Mouse (Mus musculus): ENCODE results near the gene Nyap1.

The Nyap1 gene

DNA sequence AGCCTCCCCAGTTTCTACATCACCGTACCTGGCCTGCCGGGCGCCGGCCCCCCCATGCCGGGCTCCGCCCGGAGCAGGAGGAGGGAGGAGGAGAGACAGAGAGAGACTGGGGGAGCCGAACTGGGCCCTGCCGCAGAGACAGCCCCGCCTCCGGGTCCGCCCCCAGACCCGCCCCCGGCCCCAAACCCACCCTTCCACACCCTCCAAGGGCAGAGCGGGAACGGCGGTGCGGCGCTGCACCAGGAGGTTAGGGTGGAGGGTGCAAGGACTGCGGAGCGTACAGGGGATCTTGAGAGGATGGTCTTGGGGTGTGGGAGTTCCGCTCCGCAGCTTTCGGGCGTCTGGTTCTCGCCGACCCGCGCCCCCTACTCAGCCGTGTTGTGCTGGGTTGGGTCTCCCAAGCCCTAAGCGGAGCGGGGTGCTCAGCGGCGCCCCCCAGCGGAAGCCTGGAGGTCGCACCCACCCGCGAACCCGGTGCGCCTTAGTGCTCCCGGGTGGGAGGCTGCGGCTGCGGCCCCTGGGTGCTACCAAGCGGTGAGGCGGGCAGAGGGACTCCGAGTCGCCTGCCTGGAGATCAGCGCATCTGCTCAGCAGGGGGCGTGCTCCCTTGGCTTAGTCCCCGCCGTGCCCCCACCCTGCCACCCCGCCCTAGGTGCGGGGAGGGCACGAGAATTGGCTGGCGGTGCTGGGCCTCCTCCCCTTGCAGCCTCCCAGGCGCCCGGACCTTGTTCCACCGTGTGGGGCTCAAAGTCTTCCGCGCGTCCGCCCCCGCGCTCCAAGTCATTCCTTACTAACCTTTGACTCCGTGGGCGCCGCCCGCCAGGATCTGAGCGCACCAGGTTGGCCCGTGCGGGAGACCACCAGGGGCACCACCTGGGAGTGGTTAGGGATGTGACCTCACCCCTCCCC is at the start of gene Nyap1:
TSS of gene Nyap1 (minus strand) at position 585 of the 909 bp plus-strand sequence.
- DNase-seq (ENCODE audit: low read depth, low spot score), result peak; percentile 67

DNA sequence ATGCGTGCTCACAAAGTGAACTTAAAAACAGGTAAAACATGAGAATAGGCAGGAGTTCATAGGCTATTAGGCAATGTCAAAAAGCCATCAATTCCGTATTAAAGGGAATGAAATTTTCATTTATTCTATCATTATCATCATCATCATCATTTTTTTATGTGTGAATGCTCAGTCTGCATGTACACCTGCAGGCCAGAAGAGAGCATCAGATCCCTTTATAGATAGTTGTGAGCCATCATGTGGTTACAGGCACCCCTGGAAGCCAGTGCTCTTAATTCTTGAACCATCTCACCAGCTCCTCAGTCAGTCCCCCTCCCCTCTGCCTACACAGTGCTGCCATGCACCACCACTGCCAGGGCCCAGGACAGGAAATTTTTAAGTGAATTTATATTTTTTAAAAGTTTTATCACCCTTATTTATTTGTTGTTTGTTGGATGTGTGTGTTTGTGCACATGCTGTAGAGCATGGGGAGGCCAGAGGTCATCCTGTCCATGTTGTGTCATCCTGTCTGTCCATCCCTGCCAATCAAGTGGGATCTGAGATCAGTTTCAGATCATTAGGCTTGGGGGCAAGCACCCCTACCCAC is 47.6 kb upstream of the Nyap1 start:
- DNase-seq (ENCODE audit: low read depth, low spot score), result no peak

GRCm38 (mm10) chr5:137788171-137788570 is 46.8 kb upstream of the Nyap1 start:
- DNase-seq (ENCODE audit: low read depth, low spot score), result no peak

GRCm38 (mm10) chr5:137787151-137787928 is 45.9 kb upstream of the Nyap1 start, which contains the start of the genes Mepce and Zcwpw1:
Mepce (minus strand) TSS chr5:137787655.
Zcwpw1 (plus strand) TSS chr5:137787798.
- DNase-seq (ENCODE audit: low read depth, low spot score), result peak; percentile 96

DNA sequence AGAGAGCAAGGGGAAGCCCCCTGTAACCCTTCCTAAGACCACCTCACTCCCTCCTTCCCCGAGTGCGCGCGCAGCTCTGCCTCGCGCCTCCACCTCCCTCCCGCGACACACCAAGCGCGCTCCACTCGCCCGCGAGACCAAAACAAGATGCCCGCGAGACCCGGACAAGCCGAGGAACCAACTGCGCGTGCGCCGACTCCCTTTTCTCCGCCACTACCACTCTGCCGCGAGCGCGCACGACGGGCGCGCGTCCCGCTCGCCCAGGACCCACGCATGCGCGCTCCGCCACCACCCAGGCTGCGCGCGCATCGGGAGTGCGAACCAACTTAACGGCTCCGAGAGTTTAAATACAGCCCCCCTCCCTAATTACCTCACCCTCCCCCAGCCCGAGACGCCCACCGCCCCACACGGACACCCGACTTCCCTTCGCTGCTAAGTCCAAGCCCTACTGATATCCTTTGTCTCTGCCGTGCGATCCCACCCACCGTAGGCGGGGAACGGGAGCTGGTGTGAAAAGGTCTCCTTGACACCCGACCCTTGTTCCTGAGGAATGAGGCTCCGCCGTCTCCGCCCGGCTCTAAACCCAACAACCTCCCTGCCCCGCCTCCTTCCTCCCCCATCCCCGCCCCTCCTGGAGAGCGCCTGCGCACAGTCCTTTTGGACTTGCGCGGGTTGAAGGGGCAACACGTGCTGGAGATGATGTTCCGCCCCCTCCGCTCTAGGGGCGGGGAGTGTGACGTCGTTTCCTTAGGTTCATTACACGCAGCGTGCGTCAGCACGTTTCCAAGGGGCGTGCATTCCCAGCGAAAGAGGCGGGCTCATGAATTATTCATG is 44.9 kb upstream of the Nyap1 start:
- peak; percentile 100 for DNase-seq (ENCODE audit: low read depth, low spot score)

- DNase-seq (ENCODE audit: low read depth, low spot score), result no peak
Measured at GRCm38 (mm10) chr5:137785164-137786031, 44.0 kb upstream of the Nyap1 start.

- no peak for DNase-seq (ENCODE audit: low read depth, low spot score)
Measured at GRCm38 (mm10) chr5:137784546-137784945, 43.1 kb upstream of the Nyap1 start.

DNA sequence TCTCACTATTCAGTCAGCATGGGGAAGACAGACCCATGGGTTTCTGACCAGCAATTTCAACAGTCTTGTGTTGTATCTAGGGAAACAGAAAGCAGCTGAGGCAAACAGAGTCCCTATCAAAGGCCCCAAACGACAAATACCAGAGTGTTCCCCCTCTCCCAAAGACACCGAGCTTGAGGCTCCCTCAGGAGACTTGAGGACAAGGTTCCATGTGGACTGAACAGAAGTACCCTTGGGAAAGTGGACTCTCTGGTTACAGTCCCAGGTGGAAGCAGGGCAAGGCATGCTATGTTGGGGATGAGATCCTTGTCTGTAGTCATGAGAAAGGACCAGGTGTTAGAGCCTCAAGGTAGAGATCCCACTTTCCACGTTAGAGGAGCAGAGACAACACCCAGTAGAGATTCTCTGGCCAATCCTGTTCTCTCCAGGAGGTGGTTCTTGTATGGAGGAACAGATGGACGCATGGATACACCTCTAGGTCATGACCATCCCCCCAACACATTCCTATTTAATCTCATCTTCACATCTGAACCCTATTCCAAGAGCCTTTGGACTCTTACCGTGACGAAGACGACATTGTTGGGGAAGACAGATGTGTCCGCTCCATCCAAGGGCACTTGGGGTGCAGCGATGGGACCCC is 42.6 kb upstream of the Nyap1 start:
- no peak for DNase-seq (ENCODE audit: low read depth, low spot score)

DNA sequence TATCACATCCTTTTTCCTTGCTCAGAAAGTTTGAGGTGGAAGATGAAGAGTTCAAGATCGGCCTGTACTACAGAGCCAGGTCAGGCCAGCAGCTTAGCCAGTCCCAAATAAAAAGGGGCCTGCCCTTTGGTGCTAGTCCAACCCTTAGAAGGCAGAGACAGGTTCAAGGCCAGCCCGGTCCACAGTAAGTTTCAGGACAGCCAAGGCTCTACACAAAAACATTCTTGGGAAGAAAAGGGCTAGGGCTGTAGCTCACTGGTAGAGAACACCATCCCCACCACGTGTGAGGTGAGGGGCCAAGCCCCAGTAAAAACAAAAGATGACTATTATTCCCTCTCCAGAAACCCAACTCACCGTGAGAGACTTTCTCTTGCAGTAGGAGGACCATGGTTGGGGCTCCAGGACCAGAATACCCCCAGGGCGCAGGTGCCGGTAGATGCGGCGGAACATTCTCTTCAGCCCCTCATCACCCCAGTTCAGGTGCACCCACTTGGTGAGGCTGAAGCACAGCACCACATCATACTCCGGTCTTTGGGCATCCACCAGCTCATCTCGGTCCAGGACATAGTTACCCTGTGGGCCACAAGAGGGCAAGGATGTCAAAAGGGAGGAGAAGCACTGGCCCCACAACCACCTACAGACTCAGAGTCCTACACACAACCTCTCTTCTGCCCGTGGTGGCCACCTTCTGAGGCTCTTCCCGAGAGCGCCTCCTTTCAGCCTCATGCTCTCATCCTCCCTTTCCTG is 41.5 kb upstream of the Nyap1 start:
- no peak for DNase-seq (ENCODE audit: low read depth, low spot score)

- DNase-seq (ENCODE audit: low read depth, low spot score), result no peak
Measured at GRCm38 (mm10) chr5:137781661-137782060, 40.3 kb upstream of the Nyap1 start.

GRCm38 (mm10) chr5:137779053-137779933 is 37.9 kb upstream of the Nyap1 start:
- DNase-seq (ENCODE audit: low read depth, low spot score), result no peak

DNA sequence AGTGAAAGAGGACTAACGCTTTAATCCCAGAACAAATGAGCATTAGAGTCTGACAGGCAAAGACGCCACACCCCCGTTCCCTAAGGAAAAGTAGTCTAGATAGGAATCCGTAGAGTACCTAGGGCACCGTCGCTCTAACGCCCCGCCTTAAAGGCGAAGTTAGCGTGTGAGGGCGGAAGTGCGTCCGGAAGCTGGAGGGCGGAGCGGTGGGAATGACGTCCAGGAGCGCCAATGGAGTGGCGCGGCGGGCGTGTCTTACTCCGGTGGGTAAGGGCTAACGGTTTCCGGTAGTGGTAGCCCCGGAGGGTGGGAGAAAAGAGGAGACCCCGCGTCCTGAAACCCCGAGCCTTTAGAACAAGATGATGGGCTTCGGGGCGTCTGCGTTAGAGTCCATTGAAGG is 37.2 kb upstream of the Nyap1 start, which contains the start of gene Ppp1r35:
TSS of gene Ppp1r35 (plus strand) at position 215 of the 400 bp plus-strand sequence.
- peak; percentile 96 for DNase-seq (ENCODE audit: low read depth, low spot score)

GRCm38 (mm10) chr5:137777267-137777845 is 35.9 kb upstream of the Nyap1 start:
- no peak for DNase-seq (ENCODE audit: low read depth, low spot score)

DNA sequence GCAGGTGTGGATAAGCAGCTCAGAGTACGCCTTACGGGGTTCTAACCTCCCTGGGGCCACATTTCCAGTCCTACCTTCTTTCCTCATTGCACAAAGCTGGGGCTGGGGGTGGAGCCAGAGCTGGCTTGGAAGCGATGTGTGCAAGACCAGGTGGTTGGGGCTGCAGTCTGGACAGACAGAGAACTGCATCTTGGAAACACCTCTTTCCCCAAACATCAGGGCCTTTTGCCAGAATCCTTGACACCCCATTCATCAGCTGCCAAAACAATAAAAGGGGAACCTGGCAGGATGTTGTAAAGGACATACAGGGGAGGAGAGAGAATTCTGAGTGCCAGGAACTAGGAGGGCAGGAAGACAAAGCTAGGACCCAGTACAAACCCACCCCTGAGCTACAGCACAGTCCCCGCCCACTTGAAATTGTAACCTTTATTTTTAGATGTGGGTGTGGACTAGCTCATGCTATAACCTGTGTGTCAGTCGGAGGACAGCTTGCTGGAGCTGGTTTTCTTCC is 35.1 kb upstream of the Nyap1 start:
- no peak for DNase-seq (ENCODE audit: low read depth, low spot score)

DNA sequence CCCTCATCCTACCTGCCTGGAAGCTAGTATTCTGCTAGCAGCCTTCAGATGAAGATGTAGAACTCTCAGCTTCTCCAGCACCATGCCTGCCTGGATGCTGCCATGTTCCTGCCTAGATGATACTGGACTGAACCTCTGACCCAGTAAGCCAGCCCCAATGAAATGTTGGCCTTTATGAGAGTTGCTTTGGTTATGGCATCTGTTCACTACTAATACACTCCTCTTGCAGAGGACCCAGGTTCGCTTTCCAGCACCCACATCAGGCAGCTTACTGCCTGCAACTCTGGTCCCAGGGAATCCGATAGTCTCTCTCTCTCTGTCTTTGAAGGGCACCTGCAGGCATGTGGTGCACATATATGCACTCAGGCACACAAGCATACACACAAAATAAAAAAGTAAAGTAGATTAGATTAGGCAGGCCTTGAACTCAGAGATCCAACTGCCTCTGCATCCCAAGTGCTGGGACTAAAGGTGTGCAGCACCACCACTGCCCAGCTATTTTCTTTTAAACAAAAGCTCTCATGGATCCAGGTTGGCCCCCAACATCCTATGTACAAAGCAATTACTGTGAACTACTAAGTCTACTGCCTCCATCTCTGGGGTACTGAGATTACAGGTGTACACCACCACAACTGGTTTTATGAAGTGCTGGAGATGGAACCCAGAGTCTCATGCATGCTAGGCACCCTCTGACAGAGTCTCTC is 34.3 kb upstream of the Nyap1 start:
- no peak for DNase-seq (ENCODE audit: low read depth, low spot score)

DNA sequence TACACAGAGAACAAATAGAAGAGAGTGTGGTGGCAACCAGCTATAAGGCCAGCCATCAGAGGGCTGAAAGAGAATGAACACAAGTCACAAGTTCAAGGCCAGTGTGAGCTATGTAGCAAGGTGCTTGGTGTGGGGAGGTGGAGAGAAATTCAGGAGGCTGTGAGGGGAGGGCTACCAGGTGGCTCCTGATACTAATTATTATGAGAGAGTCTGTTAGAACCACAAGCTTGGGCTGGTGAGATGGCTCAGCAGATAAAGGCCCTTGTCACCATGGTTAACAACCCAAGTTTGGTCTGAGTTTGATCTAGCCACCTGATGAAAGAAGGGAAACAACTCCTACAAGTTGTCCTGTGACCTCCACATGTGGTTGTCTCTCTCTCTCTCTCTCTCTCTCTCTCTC is 31.3 kb upstream of the Nyap1 start:
- no peak for DNase-seq (ENCODE audit: low read depth, low spot score)

- peak; percentile 61 for DNase-seq (ENCODE audit: low read depth, low spot score)
Measured at GRCm38 (mm10) chr5:137770709-137771108, 29.3 kb upstream of the Nyap1 start.
